Mouse (Mus musculus): ENCODE measurements at regions not wholly inside any gene's neighbourhood (a gene's known extent, or its start where the extent isn't known, plus 50 kb on each side); places are given as distances from the start of the nearest gene placed in this dataset.

GRCm38 (mm10) chr3:119987245-119987852, 203.1 kb upstream of the Ptbp2 start:
- H3K4me1 ChIP-seq (ENCODE audit: control insufficient read depth, insufficient read depth, low read length) = no peaks in the 10 kb centered on the region
- H3K4me2 ChIP-seq (replicated peaks; ENCODE audit: low read depth, low read length) = no peak overlapping the region
- no peaks in the 10 kb centered on the region for H3K27me3 ChIP-seq (ENCODE audit: control insufficient read depth, insufficient read depth, low read length)
- WGBS = 80% methylated on average over 3 of the region's 3 CpGs
- no peaks in the 10 kb centered on the region for H3K36me3 ChIP-seq (ENCODE audit: control insufficient read depth, insufficient read depth, low read length)
- H3K9ac ChIP-seq (ENCODE audit: low read depth, low read length) = no peak overlapping the region
- H3K4me3 ChIP-seq (ENCODE audit: low read length) = no peak overlapping the region
- ATAC-seq (ENCODE audit: low FRiP score, low TSS enrichment) = no peak
- no peak overlapping the region for H3K27ac ChIP-seq (ENCODE audit: low read depth, low read length)
- no peaks in the 10 kb centered on the region for H3K9me3 ChIP-seq (ENCODE audit: control insufficient read depth, low read length)

- 97% methylated on average over 1 of the region's 1 CpGs for WGBS
- H3K9ac ChIP-seq (ENCODE audit: low read depth, low read length) = no peak overlapping the region
- no peaks in the 10 kb centered on the region for H3K9me3 ChIP-seq (ENCODE audit: control insufficient read depth, low read length)
- H3K27ac ChIP-seq (ENCODE audit: low read depth, low read length) = no peak overlapping the region
- no peaks in the 10 kb centered on the region for H3K36me3 ChIP-seq (ENCODE audit: control insufficient read depth, insufficient read depth, low read length)
- H3K4me1 ChIP-seq (ENCODE audit: control insufficient read depth, insufficient read depth, low read length) = no peaks in the 10 kb centered on the region
- no peak overlapping the region for H3K4me2 ChIP-seq (replicated peaks; ENCODE audit: low read depth, low read length)
- no peak overlapping the region for H3K4me3 ChIP-seq (ENCODE audit: low read length)
- H3K27me3 ChIP-seq (ENCODE audit: control insufficient read depth, insufficient read depth, low read length) = no peaks in the 10 kb centered on the region
- ATAC-seq (ENCODE audit: low FRiP score, low TSS enrichment) = no peak
Observed at GRCm38 (mm10) chr3:119977349-119977748, 193.1 kb upstream of the Ptbp2 start.

GRCm38 (mm10) chr3:119976363-119976762, 192.1 kb upstream of the Ptbp2 start:
- Histone ChIP-seq H3K9ac (ENCODE audit: low read depth, low read length) (no peak overlapping the region), H3K4me1 (ENCODE audit: control insufficient read depth, insufficient read depth, low read length) (no peaks in the 10 kb centered on the region), H3K27ac (ENCODE audit: low read depth, low read length) (no peak overlapping the region), H3K9me3 (ENCODE audit: control insufficient read depth, low read length) (no peaks in the 10 kb centered on the region), H3K36me3 (ENCODE audit: control insufficient read depth, insufficient read depth, low read length) (no peaks in the 10 kb centered on the region), H3K4me2 (replicated peaks; ENCODE audit: low read depth, low read length) (no peak overlapping the region), H3K27me3 (ENCODE audit: control insufficient read depth, insufficient read depth, low read length) (no peaks in the 10 kb centered on the region), H3K4me3 (ENCODE audit: low read length) (no peak overlapping the region)
- 96% methylated on average over 3 of the region's 3 CpGs for WGBS
- no peak for ATAC-seq (ENCODE audit: low FRiP score, low TSS enrichment)

GRCm38 (mm10) chr3:119958799-119959467, 174.7 kb upstream of the Ptbp2 start:
- Histone ChIP-seq H3K27ac (ENCODE audit: low read depth, low read length) (no peak overlapping the region), H3K36me3 (ENCODE audit: control insufficient read depth, insufficient read depth, low read length) (no peaks in the 10 kb centered on the region), H3K9me3 (ENCODE audit: control insufficient read depth, low read length) (no peaks in the 10 kb centered on the region), H3K9ac (ENCODE audit: low read depth, low read length) (no peak overlapping the region), H3K4me3 (ENCODE audit: low read length) (no peak overlapping the region), H3K4me2 (replicated peaks; ENCODE audit: low read depth, low read length) (no peak overlapping the region), H3K4me1 (ENCODE audit: control insufficient read depth, insufficient read depth, low read length) (no peaks in the 10 kb centered on the region), H3K27me3 (ENCODE audit: control insufficient read depth, insufficient read depth, low read length) (no peaks in the 10 kb centered on the region)
- 55% methylated on average over 5 of the region's 5 CpGs for WGBS
- no peak for ATAC-seq (ENCODE audit: low FRiP score, low TSS enrichment)

GRCm38 (mm10) chr3:119957529-119957928, 173.3 kb upstream of the Ptbp2 start:
- Histone ChIP-seq H3K4me2 (replicated peaks; ENCODE audit: low read depth, low read length) (no peak overlapping the region), H3K4me1 (ENCODE audit: control insufficient read depth, insufficient read depth, low read length) (no peaks in the 10 kb centered on the region), H3K27me3 (ENCODE audit: control insufficient read depth, insufficient read depth, low read length) (no peaks in the 10 kb centered on the region), H3K27ac (ENCODE audit: low read depth, low read length) (no peak overlapping the region), H3K4me3 (ENCODE audit: low read length) (no peak overlapping the region), H3K9me3 (ENCODE audit: control insufficient read depth, low read length) (no peaks in the 10 kb centered on the region), H3K9ac (ENCODE audit: low read depth, low read length) (no peak overlapping the region), H3K36me3 (ENCODE audit: control insufficient read depth, insufficient read depth, low read length) (no peaks in the 10 kb centered on the region)
- WGBS = 87% methylated on average over 8 of the region's 8 CpGs
- ATAC-seq (ENCODE audit: low FRiP score, low TSS enrichment) = no peak

- Histone ChIP-seq H3K36me3 (ENCODE audit: control insufficient read depth, insufficient read depth, low read length) (no peaks in the 10 kb centered on the region), H3K9ac (ENCODE audit: low read depth, low read length) (no peak overlapping the region), H3K27ac (ENCODE audit: low read depth, low read length) (no peak overlapping the region), H3K9me3 (ENCODE audit: control insufficient read depth, low read length) (no peaks in the 10 kb centered on the region), H3K27me3 (ENCODE audit: control insufficient read depth, insufficient read depth, low read length) (no peaks in the 10 kb centered on the region), H3K4me3 (ENCODE audit: low read length) (no peak overlapping the region), H3K4me1 (ENCODE audit: control insufficient read depth, insufficient read depth, low read length) (no peaks in the 10 kb centered on the region), H3K4me2 (replicated peaks; ENCODE audit: low read depth, low read length) (no peak overlapping the region)
- 68% methylated on average over 7 of the region's 7 CpGs for WGBS
- no peak for ATAC-seq (ENCODE audit: low FRiP score, low TSS enrichment)
Observed at GRCm38 (mm10) chr3:119955745-119956615, 171.7 kb upstream of the Ptbp2 start.

GRCm38 (mm10) chr3:119950721-119951120, 166.5 kb upstream of the Ptbp2 start:
- 85% methylated on average over 3 of the region's 3 CpGs for WGBS
- Histone ChIP-seq H3K27me3 (ENCODE audit: control insufficient read depth, insufficient read depth, low read length) (no peaks in the 10 kb centered on the region), H3K4me3 (ENCODE audit: low read length) (no peak overlapping the region), H3K9me3 (ENCODE audit: control insufficient read depth, low read length) (no peaks in the 10 kb centered on the region), H3K9ac (ENCODE audit: low read depth, low read length) (no peak overlapping the region), H3K4me1 (ENCODE audit: control insufficient read depth, insufficient read depth, low read length) (peaks cover 24% of the 10 kb centered on the region), H3K4me2 (replicated peaks; ENCODE audit: low read depth, low read length) (no peak overlapping the region), H3K27ac (ENCODE audit: low read depth, low read length) (no peak overlapping the region), H3K36me3 (ENCODE audit: control insufficient read depth, insufficient read depth, low read length) (no peaks in the 10 kb centered on the region)
- ATAC-seq (ENCODE audit: low FRiP score, low TSS enrichment) = no peak

- no peak overlapping the region for H3K4me2 ChIP-seq (replicated peaks; ENCODE audit: low read depth, low read length)
- peaks cover 24% of the 10 kb centered on the region for H3K4me1 ChIP-seq (ENCODE audit: control insufficient read depth, insufficient read depth, low read length)
- 81% methylated on average over 2 of the region's 2 CpGs for WGBS
- ATAC-seq (ENCODE audit: low FRiP score, low TSS enrichment) = no peak
- H3K9ac ChIP-seq (ENCODE audit: low read depth, low read length) = no peak overlapping the region
- no peaks in the 10 kb centered on the region for H3K36me3 ChIP-seq (ENCODE audit: control insufficient read depth, insufficient read depth, low read length)
- H3K27me3 ChIP-seq (ENCODE audit: control insufficient read depth, insufficient read depth, low read length) = no peaks in the 10 kb centered on the region
- peak overlapping the region; percentile 33; the same call in 1 of the 2 replicates for H3K27ac ChIP-seq (ENCODE audit: low read depth, low read length)
- no peaks in the 10 kb centered on the region for H3K9me3 ChIP-seq (ENCODE audit: control insufficient read depth, low read length)
- no peak overlapping the region for H3K4me3 ChIP-seq (ENCODE audit: low read length)
Observed at GRCm38 (mm10) chr3:119950070-119950469, 165.8 kb upstream of the Ptbp2 start.

GRCm38 (mm10) chr3:119949620-119950019, 165.4 kb upstream of the Ptbp2 start:
- WGBS = 5% methylated on average over 7 of the region's 7 CpGs
- Histone ChIP-seq H3K4me3 (ENCODE audit: low read length) (peak overlapping the region; percentile 23), H3K27ac (ENCODE audit: low read depth, low read length) (peak overlapping the region; percentile 33; the same call in 1 of the 2 replicates), H3K27me3 (ENCODE audit: control insufficient read depth, insufficient read depth, low read length) (no peaks in the 10 kb centered on the region), H3K9me3 (ENCODE audit: control insufficient read depth, low read length) (no peaks in the 10 kb centered on the region), H3K36me3 (ENCODE audit: control insufficient read depth, insufficient read depth, low read length) (no peaks in the 10 kb centered on the region), H3K9ac (ENCODE audit: low read depth, low read length) (no peak overlapping the region), H3K4me2 (replicated peaks; ENCODE audit: low read depth, low read length) (peak overlapping the region; percentile 44), H3K4me1 (ENCODE audit: control insufficient read depth, insufficient read depth, low read length) (peaks cover 24% of the 10 kb centered on the region)
- ATAC-seq (ENCODE audit: low FRiP score, low TSS enrichment) = peak; percentile 63

Data from kidney, embryonic 14.5 days (tissue).